Mouse (Mus musculus) ES-Bruce4 (cell line): ENCODE measurements around the gene Agl.

Experiments
- CTCF ChIP-seq: IDR thresholded peaks from one replicate; pipeline ENCODE4 v1.8.1; 2011; ENCODE audit warnings: low read depth, low read length
- POLR2A ChIP-seq: IDR thresholded peaks from one replicate; pipeline ENCODE4 v1.8.1; 2011; ENCODE audit warnings: low read length; ENCODE audit not compliant: insufficient read depth

DNA sequence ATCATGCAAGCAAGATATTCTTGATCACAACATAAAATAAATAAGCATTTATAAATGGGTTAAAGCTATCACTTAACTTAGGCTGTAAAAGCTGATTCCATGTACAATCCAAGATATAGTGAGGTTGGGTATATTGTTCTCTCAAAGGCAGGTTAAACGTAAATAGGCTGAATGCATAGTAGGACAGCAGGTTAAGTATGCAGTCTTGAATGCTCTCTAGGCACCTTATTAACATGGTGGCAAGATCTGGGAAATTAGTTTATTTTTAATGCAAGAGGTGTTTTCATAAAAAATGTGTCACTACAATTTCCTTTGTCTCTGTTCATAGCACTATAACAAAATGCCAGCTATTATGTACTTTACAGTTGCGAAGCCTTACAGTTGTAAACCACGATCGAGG is 27.4 kb upstream of the Agl start:
- no peak for TF ChIP-seq CTCF
- no peak for TF ChIP-seq POLR2A
